Mouse (Mus musculus) hindbrain, postnatal 0 days (tissue): ENCODE data around the gene Socs3. TPM values are rescaled to one million over a fixed set of nuclear protein-coding genes. Genes with fewer than 3 reads are reported as not detected.

Experiments used
- ATAC-seq: fragments of 200-750 bp; cut with Nextera tagmentation; 2 replicates; pipeline ENCODE4 v1.8.0; 2017; ENCODE audit warnings: mild to moderate bottlenecking, moderate TSS enrichment, moderate library complexity
- DNase-seq: peaks from one replicate; pipeline ENCODE4 v3.0.0-alpha.2; 2015; ENCODE audit warnings: low spot score
- H3K27ac ChIP-seq: fragments of 300-500 bp; sonication (generic); 2 replicates; pipeline ENCODE4 v1.5.1; 2014; ENCODE audit warnings: mild to moderate bottlenecking
- H3K27me3 ChIP-seq: fragments of 300-500 bp; sonication (generic); 2 replicates; pipeline ENCODE4 v1.6.1; 2014; ENCODE audit warnings: low read length, mixed read lengths; ENCODE audit not compliant: insufficient read depth
- H3K36me3 ChIP-seq: fragments of 300-500 bp; sonication (generic); 2 replicates; pipeline ENCODE4 v1.6.1; 2014; ENCODE audit warnings: low read length, mixed read lengths; ENCODE audit not compliant: insufficient read depth
- H3K4me1 ChIP-seq: fragments of 300-500 bp; sonication (generic); 2 replicates; pipeline ENCODE4 v1.6.1; 2014; ENCODE audit warnings: antibody characterized with exemption, low read length, mixed read lengths; ENCODE audit not compliant: insufficient read depth
- H3K4me2 ChIP-seq: fragments of 300-500 bp; sonication (generic); 2 replicates; pipeline ENCODE4 v1.6.1; 2014; ENCODE audit warnings: low read depth, mild to moderate bottlenecking, low read length, moderate library complexity, mixed read lengths
- H3K4me3 ChIP-seq: fragments of 300-500 bp; sonication (generic); 2 replicates; pipeline ENCODE4 v1.5.1; 2014; ENCODE audit warnings: low read length
- H3K9ac ChIP-seq: fragments of 300-500 bp; sonication (generic); replicated peaks from 2 replicates; pipeline ENCODE4 v1.6.1; 2014; ENCODE audit warnings: mild to moderate bottlenecking, low read length, moderate library complexity, mixed read lengths
- H3K9me3 ChIP-seq: fragments of 300-500 bp; sonication (generic); 2 replicates; pipeline ENCODE4 v1.6.1; 2016; ENCODE audit warnings: low read length, mixed read lengths
- CTCF ChIP-seq: IDR thresholded peaks from 2 replicates; pipeline ENCODE4 v1.5.1; 2016; ENCODE audit warnings: antibody characterized with exemption, control low read depth, low read depth
- WGBS: fragments of 180-500 bp; shearing (Covaris S2); extraction: QIAGEN DNeasy Blood & Tissue Kit; methylation state at CpG from one replicate; pipeline ENCODE4 v1.1.7; 2014; 5-methylcytosine and 5-hydroxymethylcytosine counted together
- polyA plus RNA-seq: library from polyadenylated mRNA; unstranded; fragments of >200 nt; fragmentation: Nextera tagmentation; extraction: Ambion mirVana; gene quantifications from 2 replicates; pipeline ENCODE4 v1.2.1, GENCODE M21; 2015
- total RNA-seq: library from RNA; depleted of rRNA; stranded (reverse); fragments of >200 nt; gene quantifications from 2 replicates; pipeline ENCODE4 v1.2.3, GENCODE M21; 2014

Gene Socs3
- total and polyA plus RNA-seq, 2 experiments from 2014 or later, result 6.0 to 12.3 TPM

- no peaks in the 10 kb centered on the region for H3K9me3 ChIP-seq
- no peak overlapping the region for H3K27ac ChIP-seq
- no peaks in the 10 kb centered on the region for H3K27me3 ChIP-seq
- no peak overlapping the region for H3K9ac ChIP-seq
- peaks cover 26% of the 10 kb centered on the region for H3K4me1 ChIP-seq
- ATAC-seq (no peak), DNase-seq (peak; percentile 41)
- H3K4me2 ChIP-seq, result no peak overlapping the region
- TF ChIP-seq CTCF, result 0 out of 2 replicates have a peak, but pooled peaks have one; percentile 29
- H3K36me3 ChIP-seq, result no peaks in the 10 kb centered on the region
- WGBS, result 42% methylated on average over 10 of the region's 10 CpGs
- H3K4me3 ChIP-seq, result no peak overlapping the region
Measured at GRCm38 (mm10) chr11:117989926-117990325, 20.1 kb upstream of the Socs3 start.

GRCm38 (mm10) chr11:117989241-117989640 lies 19.4 kb upstream of the Socs3 start:
- Histone ChIP-seq H3K4me1 (peaks cover 26% of the 10 kb centered on the region), H3K27me3 (no peaks in the 10 kb centered on the region), H3K4me3 (no peak overlapping the region), H3K4me2 (no peak overlapping the region), H3K9ac (no peak overlapping the region), H3K36me3 (no peaks in the 10 kb centered on the region), H3K27ac (no peak overlapping the region), H3K9me3 (no peaks in the 10 kb centered on the region)
- WGBS, result 93% methylated on average over 4 of the region's 4 CpGs
- ATAC-seq, result no peak
- no peak for DNase-seq
- TF ChIP-seq CTCF, result no peak

- Histone ChIP-seq H3K4me3 (peak overlapping the region; percentile 99), H3K4me2 (peak overlapping the region; percentile 92), H3K9ac (peak overlapping the region; percentile 93), H3K27ac (no peak overlapping the region), H3K36me3 (no peaks in the 10 kb centered on the region), H3K9me3 (no peaks in the 10 kb centered on the region), H3K4me1 (peaks cover 22% of the 10 kb centered on the region), H3K27me3 (no peaks in the 10 kb centered on the region)
- no peak for DNase-seq
- ATAC-seq, result no peak
- 72% methylated on average over 4 of the region's 4 CpGs for WGBS
- TF ChIP-seq CTCF, result no peak
Measured at GRCm38 (mm10) chr11:117987968-117988367, 18.1 kb upstream of the Socs3 start.

- WGBS, result under 1% methylated on average over 31 of the region's 32 CpGs
- ATAC-seq, result peak; percentile 61
- H3K9ac ChIP-seq, result peak overlapping the region; percentile 93
- DNase-seq, result no peak
- H3K4me3 ChIP-seq, result peak overlapping the region; percentile 99
- no peaks in the 10 kb centered on the region for H3K27me3 ChIP-seq
- H3K4me2 ChIP-seq, result peak overlapping the region; percentile 92
- H3K27ac ChIP-seq, result peak overlapping the region; percentile 93
- H3K4me1 ChIP-seq, result peaks cover 21% of the 10 kb centered on the region
- no peaks in the 10 kb centered on the region for H3K36me3 ChIP-seq
- TF ChIP-seq CTCF, result no peak
- no peaks in the 10 kb centered on the region for H3K9me3 ChIP-seq
Measured at GRCm38 (mm10) chr11:117987032-117987451, 17.2 kb upstream of the Socs3 start.

- H3K9ac ChIP-seq, result peak within 1 kb of the TSS; percentile 93
- H3K36me3 ChIP-seq, result no peaks in the 10 kb centered on the region
- peak; percentile 91 for ATAC-seq
- no peaks in the 10 kb centered on the region for H3K27me3 ChIP-seq
- H3K4me3 ChIP-seq, result peak within 1 kb of the TSS; percentile 99
- no peaks in the 10 kb centered on the region for H3K9me3 ChIP-seq
- DNase-seq, result peak; percentile 96
- peak within 1 kb of the TSS; percentile 92 for H3K4me2 ChIP-seq
- peak within 1 kb of the TSS; percentile 93 for H3K27ac ChIP-seq
- TF ChIP-seq CTCF, result no peak
- H3K4me1 ChIP-seq, result peaks cover 21% of the 10 kb centered on the region
- 5% methylated on average over 51 of the region's 51 CpGs for WGBS
Measured at GRCm38 (mm10) chr11:117986126-117987031, 16.5 kb upstream of the Socs3 start, which contains the start of gene Pgs1. Gene Pgs1 (plus strand): TSS chr11:117986292.

- no peak for TF ChIP-seq CTCF
Measured at GRCm38 (mm10) chr11:117983770-117984169, 13.9 kb upstream of the Socs3 start.

GRCm38 (mm10) chr11:117982426-117982825 lies 12.6 kb upstream of the Socs3 start:
- no peaks in the 10 kb centered on the region for H3K9me3 ChIP-seq
- 80% methylated on average over 5 of the region's 5 CpGs for WGBS
- H3K4me2 ChIP-seq, result no peak overlapping the region
- no peaks in the 10 kb centered on the region for H3K27me3 ChIP-seq
- no peak overlapping the region for H3K27ac ChIP-seq
- H3K9ac ChIP-seq, result no peak overlapping the region
- peaks cover 8% of the 10 kb centered on the region; the same call in 1 of the 2 replicates for H3K4me1 ChIP-seq
- DNase-seq (no peak), ATAC-seq (no peak)
- no peak overlapping the region for H3K4me3 ChIP-seq
- no peaks in the 10 kb centered on the region for H3K36me3 ChIP-seq
- no peak for TF ChIP-seq CTCF

More at GRCm38 (mm10) chr11:117983770-117984169, 13.9 kb upstream of the Socs3 start:
- Histone ChIP-seq H3K4me3 (no peak overlapping the region), H3K4me2 (no peak overlapping the region), H3K9ac (no peak overlapping the region), H3K27ac (no peak overlapping the region), H3K9me3 (no peaks in the 10 kb centered on the region), H3K27me3 (no peaks in the 10 kb centered on the region), H3K4me1 (peaks cover 17% of the 10 kb centered on the region), H3K36me3 (no peaks in the 10 kb centered on the region)
- DNase-seq (no peak), ATAC-seq (no peak)
- WGBS, result 75% methylated on average over 7 of the region's 7 CpGs
